Mouse (Mus musculus): ENCODE results near the gene Tnr.

DNA sequence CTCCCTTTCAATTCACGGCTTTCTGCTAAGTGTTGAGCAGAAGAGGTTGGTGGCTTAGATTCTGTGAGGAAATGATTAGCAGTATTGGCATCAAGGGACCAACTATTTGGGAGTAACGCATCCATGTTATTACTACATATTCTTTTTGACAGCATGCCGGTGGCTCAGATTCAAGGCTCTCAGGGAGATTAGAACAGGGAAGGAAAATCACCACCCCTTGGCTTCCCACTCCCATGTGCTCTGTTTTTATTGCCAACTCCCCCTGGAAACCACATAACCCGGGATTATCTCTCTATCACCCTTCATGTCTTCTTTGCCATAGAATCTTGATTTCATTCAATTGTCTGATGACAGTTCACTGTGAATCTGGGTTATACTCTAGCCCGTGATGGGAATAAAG is 276.8 kb downstream of the Tnr start:
- no peak for TF ChIP-seq CTCF (IDR thresholded peaks at IDR 0.05 in 2 of 3, conservative IDR thresholded peaks at IDR 0.05 in 1 of 3; ENCODE audit: control insufficient read depth in 1 of 3, insufficient read depth in 1 of 3, low read depth in 2 of 3, low read length in 3 of 3, poor library complexity in 1 of 3, severe bottlenecking in 1 of 3)
- no peak for TF ChIP-seq EP300 (IDR thresholded peaks at IDR 0.05; ENCODE audit: low read depth in 1 of 2, low read length in 2 of 2)
- no peak for TF ChIP-seq ETS1 (IDR thresholded peaks at IDR 0.05; ENCODE audit: low read depth, low read length)
- TF ChIP-seq POLR2A (IDR thresholded peaks at IDR 0.05; ENCODE audit: control insufficient read depth in 1 of 2, insufficient read depth in 1 of 2, low read depth in 1 of 2, low read length in 2 of 2, poor library complexity in 1 of 2) = no peak
- TF ChIP-seq MAX (IDR thresholded peaks at IDR 0.05; ENCODE audit: low read length) = no peak
- no peak for TF ChIP-seq POLR2AphosphoS5 (IDR thresholded peaks at IDR 0.05; ENCODE audit: borderline replicate concordance, low read depth, low read length)
- no peak for TF ChIP-seq GATA1 (IDR thresholded peaks at IDR 0.05; ENCODE audit: low read depth, low read length)
- TF ChIP-seq MAZ (IDR thresholded peaks at IDR 0.05; ENCODE audit: low read depth, low read length) = no peak
- no peak for TF ChIP-seq E2F4 (IDR thresholded peaks at IDR 0.05; ENCODE audit: borderline replicate concordance, low read depth, low read length)
- TF ChIP-seq ZNF384 (IDR thresholded peaks at IDR 0.05; ENCODE audit: low read depth, low read length) = no peak
- TF ChIP-seq ZKSCAN1 (IDR thresholded peaks at IDR 0.05; ENCODE audit: low read depth, low read length) = no peak
- no peak for TF ChIP-seq CHD2 (IDR thresholded peaks at IDR 0.05; ENCODE audit: low read length)
